Mouse (Mus musculus) Patski (cell line): ENCODE results near the gene Pdzd2. TPM values are rescaled to one million over a fixed set of nuclear protein-coding genes. Genes with fewer than 3 reads are reported as not detected.
A peak's percentile ranks its signal among the peaks of the same experiment; 100 is the strongest.

ENCODE experiments used
- ATAC-seq: fragments of 100-300 bp; one replicate; pipeline ENCODE4 v1.8.0; 2021
- CTCF ChIA-PET: fragments of 350-600 bp; sonication (Branson Sonifier 250); formaldehyde crosslinking; loops from one replicate; lab custom pipeline; 2022; ENCODE audit warnings: inconsistent platforms; lab: Charles Lee
- POLR2A ChIA-PET: fragments of 350-600 bp; sonication (Branson Sonifier 250); formaldehyde crosslinking; loops from one replicate; lab custom pipeline; 2022; ENCODE audit warnings: antibody characterized with exemption, inconsistent platforms; lab: Charles Lee
- DNase-seq: peaks from one replicate; pipeline ENCODE4 v3.0.0-alpha.2; 2011; ENCODE audit warnings: low read depth, low spot score
- H3K27me3 ChIP-seq: fragments of 371-371 bp; one replicate; pipeline ENCODE4 v1.5.1; 2021
- CTCF ChIP-seq: fragments of 100-300 bp; IDR thresholded peaks from one replicate; pipeline ENCODE4 v1.5.1; 2021
- in situ Hi-C: fragments of 300-500 bp; cut with MboI; formaldehyde crosslinking; loops from 3 replicates; pipeline ENCODE4 v1.11.1; 2018; ENCODE audit warnings: low pct_unique_long_range_greater_than_20kb, mixed read lengths
- polyA plus RNA-seq: library from polyadenylated mRNA; unstranded; gene quantifications from one replicate; pipeline ENCODE4 v1.2.3, GENCODE M21; 2021

The Pdzd2 gene
- polyA plus RNA-seq, 1 experiment from 2014 or later = 0.10 TPM

DNA sequence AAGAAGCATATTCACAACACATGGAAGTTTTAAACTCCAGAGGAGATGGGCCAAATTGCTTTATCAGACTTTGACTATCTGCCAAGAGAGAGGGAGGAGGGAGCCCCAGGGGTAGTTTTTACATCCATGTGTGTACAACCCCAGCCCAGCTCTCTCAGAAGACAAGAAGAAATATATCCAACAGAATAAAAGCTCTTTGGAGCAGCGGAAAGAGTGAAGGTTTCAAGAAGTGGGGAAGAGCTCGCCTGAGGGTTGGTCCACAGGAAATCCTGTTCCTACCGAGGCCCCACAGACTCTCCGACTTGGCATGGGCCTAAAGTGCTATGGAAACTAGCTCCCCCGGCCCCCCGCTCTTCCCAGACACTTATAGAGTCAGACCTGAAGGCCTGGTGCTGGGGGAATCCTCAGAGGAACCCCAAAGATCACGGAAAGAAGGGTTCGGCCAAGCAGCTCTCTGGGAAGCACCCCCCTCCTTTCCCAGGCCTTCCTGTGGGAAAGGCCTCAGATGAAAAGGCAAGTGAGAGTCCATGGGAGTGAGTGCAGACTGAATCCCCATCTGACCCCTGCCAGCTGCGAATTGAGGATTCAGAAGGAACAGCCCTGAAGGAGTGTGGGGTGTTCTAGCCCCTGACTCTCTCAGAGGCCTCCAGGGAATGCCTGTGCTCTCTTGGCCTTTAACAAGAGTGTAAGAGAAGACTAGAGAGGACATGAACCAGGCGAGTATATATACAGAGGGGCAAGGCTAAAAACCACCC, 134.3 kb downstream of the Pdzd2 start:
- no peak for TF ChIP-seq CTCF
- in situ Hi-C loops = no loop called here
- ATAC-seq (no peak), DNase-seq (no peak)
- POLR2A ChIA-PET = no interaction called here
- CTCF ChIA-PET = no interaction called here
- no peaks in the 10 kb centered on the region for H3K27me3 ChIP-seq

DNA sequence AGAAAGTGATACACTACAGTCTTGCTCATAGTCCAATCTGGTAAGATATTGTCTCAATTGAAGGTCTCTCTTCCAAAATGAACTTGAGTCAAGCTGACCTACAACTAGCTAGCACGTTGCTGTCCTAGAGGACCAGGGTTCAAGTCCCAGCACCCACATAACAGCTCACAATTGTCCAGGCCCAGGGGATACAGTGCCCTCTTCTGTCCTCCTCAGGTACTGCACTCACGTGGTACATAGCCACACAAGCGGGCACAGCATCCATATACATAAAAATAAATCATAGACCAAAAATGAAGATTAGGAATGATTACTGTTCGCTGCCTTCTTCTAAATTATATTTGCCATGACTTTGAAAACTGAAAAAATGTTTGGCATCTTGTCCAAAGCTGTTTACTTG, 136.1 kb downstream of the Pdzd2 start:
- no peaks in the 10 kb centered on the region for H3K27me3 ChIP-seq
- CTCF ChIA-PET = no interaction called here
- POLR2A ChIA-PET = no interaction called here
- ATAC-seq (no peak), DNase-seq (no peak)
- in situ Hi-C loops = no loop called here
- no peak for TF ChIP-seq CTCF

DNA sequence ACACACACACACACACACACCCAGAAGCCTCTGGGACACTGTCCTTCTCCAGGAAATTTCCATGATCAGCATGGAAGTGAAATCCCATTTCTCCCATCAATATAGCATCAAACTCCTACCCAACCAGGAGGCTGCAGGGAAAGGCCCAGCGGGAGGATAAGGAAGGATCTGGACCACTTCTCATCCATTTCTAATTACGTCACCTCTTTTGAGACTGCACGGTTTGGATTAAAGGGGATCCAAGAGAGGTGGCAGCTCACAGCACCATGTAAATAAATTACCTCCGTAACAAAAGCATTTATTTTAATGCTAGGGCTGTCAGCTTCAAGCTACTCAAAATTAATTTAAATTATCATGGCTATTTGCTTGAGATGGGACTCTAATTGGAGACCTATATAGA, 146.6 kb downstream of the Pdzd2 start:
- ChIA-PET POLR2A (no interaction called here), CTCF (no interaction called here)
- TF ChIP-seq CTCF = no peak
- ATAC-seq (no peak), DNase-seq (no peak)
- in situ Hi-C loops = no loop called here
- peaks cover 34% of the 10 kb centered on the region for H3K27me3 ChIP-seq

DNA sequence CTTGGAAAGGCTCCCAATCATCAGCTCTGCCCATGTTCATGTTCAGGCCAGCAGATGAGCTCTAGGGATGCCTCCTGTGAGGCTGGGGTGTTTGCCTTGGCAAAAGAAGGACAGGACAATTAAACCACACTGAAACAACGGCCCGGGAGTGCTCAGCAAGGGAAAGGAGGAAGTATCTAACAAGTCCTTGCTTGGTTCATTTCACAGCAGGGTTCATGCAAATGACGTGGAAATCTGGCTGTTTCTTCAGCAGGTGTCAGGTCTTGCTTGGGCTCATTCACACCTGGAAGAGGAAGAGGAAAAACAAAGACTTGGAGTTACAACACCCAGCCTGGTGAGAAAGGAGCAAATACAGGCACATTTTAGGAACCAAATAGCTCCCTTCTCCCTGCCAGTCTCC, 147.1 kb downstream of the Pdzd2 start:
- ATAC-seq = no peak
- CTCF ChIA-PET = no interaction called here
- in situ Hi-C loops = no loop called here
- POLR2A ChIA-PET = no interaction called here
- peaks cover 36% of the 10 kb centered on the region for H3K27me3 ChIP-seq
- TF ChIP-seq CTCF = no peak
- no peak for DNase-seq

DNA sequence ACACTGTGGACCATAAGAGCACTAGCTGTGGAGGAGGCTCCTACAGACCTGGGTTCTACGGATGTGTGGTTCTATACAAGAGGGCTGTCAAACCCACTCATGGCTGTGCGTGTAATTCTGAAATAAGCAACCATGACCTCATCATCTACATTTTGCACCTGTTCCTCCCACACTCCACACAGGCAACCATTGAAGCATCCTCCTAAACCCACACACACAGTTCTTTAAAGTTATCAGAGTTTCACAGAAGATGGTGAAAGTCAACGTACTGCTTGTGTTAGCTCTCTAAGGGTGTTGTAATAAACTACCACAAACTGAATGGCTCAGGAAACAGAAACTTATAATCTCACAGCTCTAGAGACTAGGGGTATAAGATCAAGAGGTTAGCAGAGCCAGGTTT, 151.1 kb downstream of the Pdzd2 start:
- CTCF ChIA-PET = interaction anchor here (1.9 kb wide), 1 partner anchor 12 kb away, joined by 7 read pairs; no protein-coding TSS in a partner anchor
- DNase-seq = no peak
- no peak for TF ChIP-seq CTCF
- ATAC-seq = no peak
- POLR2A ChIA-PET = interaction anchor here (0.6 kb wide), 1 partner anchor 175 kb away, joined by 3 read pairs; no protein-coding TSS in a partner anchor
- H3K27me3 ChIP-seq = peaks cover 32% of the 10 kb centered on the region
- in situ Hi-C loops = no loop called here

DNA sequence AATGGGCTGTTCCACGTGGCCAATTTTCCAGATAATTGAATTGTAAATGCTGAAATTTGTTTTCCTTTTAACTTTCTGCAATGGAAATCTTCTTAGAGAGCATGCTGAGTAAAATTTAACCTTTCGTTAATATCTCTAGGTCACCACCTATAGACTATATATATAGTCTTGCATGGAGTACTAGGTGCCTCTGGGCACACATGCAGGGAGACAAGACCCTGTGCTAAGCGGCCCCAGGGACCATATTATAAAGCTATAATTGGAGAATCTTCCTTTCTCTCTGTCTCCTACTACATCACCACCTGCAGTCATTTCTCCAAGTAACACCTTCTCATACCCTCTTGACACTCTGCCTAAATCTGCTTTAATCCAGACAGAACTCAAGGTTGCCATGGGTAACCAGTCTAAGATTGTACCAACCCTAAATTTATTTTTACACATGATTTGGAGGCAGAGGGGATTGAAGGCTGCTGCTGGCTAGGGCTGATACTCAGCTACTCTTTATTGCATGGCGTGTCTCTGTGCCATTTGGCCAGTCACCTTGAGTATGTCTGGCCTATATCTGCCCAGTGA, 152.8 kb downstream of the Pdzd2 start:
- DNase-seq (no peak), ATAC-seq (no peak)
- CTCF ChIA-PET = interaction anchor here (0.7 to 1.5 kb wide), 12 partner anchors 10 to 243 kb away, joined by 3 to 5 read pairs (median 3); no protein-coding TSS in a partner anchor
- in situ Hi-C loops = no loop called here
- POLR2A ChIA-PET = no interaction called here
- no peak for TF ChIP-seq CTCF
- H3K27me3 ChIP-seq = peaks cover 26% of the 10 kb centered on the region

DNA sequence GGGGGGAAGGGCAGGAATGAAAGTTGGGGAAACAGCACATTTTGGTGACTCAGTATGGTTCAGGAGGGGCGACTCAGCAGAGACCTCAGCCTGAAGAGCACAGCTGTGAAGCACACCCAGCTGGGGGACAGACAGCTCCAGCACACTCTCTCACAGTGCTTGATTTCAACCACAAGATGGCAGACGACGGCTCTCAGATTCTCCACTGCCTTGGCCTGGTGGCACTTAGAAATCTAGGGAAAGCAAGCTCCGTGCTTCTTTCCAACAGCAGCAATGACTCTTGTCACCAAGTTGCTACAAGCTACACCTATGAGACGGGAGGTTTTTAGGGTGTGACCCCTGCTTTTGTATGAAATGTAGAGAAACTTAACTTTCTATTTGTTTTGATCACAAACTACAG, 153.6 kb downstream of the Pdzd2 start:
- H3K27me3 ChIP-seq = peaks cover 21% of the 10 kb centered on the region
- TF ChIP-seq CTCF = peak; percentile 71

DNA sequence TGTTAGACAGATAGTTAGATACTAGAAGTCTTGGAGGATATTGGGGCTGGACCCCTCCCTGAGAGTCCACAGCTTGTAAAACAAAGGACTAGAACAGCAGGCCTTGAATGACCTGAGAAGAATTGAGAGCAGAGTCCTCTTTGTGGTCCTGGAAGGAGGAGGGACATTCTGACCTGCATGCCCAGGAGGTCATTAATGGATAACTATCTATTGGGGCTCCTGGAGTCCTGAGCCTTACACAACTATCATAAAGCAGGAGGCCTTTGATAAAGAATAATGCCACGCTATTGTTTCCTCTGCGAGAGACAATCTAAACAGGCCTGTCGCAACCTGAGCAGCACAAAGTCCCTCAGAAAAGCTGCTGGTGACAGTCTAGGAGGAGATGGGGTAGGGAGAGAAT, 156.7 kb downstream of the Pdzd2 start:
- TF ChIP-seq CTCF = no peak
- H3K27me3 ChIP-seq = peaks cover 4% of the 10 kb centered on the region
- DNase-seq = no peak
- no peak for ATAC-seq
- ChIA-PET CTCF (no interaction called here), POLR2A (no interaction called here)
- in situ Hi-C loops = loop anchor here (5.0 kb wide), 1 partner anchor 214 kb away; no protein-coding TSS in a partner anchor

More for the DNA sequence above, 153.6 kb downstream of the Pdzd2 start:
- in situ Hi-C loops = no loop called here
- ChIA-PET CTCF (interaction anchor here (0.7 to 1.5 kb wide), 12 partner anchors 9 to 242 kb away, joined by 3 to 5 read pairs (median 3); no protein-coding TSS in a partner anchor), POLR2A (no interaction called here)
- peak; percentile 80 for ATAC-seq
- DNase-seq = no peak

DNA sequence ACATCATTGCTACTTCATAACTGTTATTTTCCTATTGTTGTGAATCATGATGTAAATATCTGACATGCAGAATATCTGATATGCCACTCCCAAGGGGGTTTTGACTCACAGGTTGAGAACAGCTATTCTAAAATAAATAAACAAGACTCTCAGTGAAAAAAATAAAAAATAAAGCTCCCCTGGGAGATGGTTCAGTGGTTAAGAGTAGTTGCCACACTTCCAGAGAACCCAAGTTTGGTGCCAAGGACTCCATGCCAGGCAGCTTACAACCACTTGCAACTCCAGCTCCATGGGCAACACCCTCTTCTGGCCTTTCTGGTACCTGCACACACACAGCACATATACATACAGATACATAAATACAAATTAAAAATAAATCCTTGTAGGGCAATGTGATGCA, 157.3 kb downstream of the Pdzd2 start:
- no peak for DNase-seq

DNA sequence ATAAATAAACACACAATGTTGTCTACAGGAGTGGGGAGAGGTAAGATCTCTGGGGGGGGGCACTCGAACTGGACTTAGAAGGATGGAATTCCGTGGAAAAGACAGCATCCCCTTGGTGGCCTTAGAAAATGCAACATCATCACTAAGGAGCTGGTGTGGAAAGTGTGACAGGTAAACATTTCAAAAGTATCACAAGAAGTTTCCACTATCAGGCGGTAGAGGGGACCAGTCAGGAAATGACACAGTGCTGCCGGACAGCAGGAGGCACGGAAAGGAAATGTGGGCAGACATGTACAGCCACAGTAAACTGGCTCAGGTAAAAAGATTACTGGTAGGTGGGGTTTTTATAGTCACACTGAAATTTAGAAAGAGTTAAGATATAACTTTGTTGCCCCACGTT, 160.5 kb downstream of the Pdzd2 start:
- ChIA-PET CTCF (interaction anchor here (1.1 to 6.9 kb wide), 2 partner anchors 11 to 209 kb away, joined by 3 to 50 read pairs; no protein-coding TSS in a partner anchor), POLR2A (interaction anchor here (0.6 kb wide), 1 partner anchor 274 kb away, joined by 4 read pairs; no protein-coding TSS in a partner anchor)
- no peak for TF ChIP-seq CTCF
- DNase-seq = no peak
- in situ Hi-C loops = no loop called here
- no peak for ATAC-seq
- no peaks in the 10 kb centered on the region for H3K27me3 ChIP-seq

More for the DNA sequence above, 157.3 kb downstream of the Pdzd2 start:
- ChIA-PET POLR2A (no interaction called here), CTCF (interaction anchor here (0.6 to 6.9 kb wide), 3 partner anchors 9 to 213 kb away, joined by 3 to 50 read pairs (median 4); no protein-coding TSS in a partner anchor)
- H3K27me3 ChIP-seq = peaks cover under 1% of the 10 kb centered on the region
- TF ChIP-seq CTCF = no peak
- in situ Hi-C loops = loop anchor here (5.0 kb wide), 1 partner anchor 215 kb away; no protein-coding TSS in a partner anchor
- ATAC-seq = no peak

DNA sequence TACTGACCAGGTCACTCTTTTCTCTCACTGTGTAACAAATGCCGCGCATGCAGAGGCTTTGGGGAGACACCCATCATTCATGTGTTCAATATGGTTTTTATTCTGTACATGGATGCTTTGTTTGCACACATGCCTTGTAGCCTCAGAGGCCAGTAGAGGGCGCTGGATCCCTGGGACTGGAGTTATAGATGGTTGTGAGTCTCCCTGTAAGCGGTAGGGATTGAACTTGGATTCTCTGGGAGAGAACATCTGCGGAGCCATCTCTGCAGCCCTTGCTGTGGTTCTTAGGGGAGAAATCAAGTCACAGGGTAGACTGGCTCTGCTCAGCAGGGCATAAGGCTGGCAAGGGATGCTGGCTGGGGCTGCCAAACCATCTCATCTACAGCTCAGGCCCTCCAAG, 161.4 kb downstream of the Pdzd2 start:
- ChIA-PET CTCF (interaction anchor here (1.3 to 6.9 kb wide), 3 partner anchors 21 to 215 kb away, joined by 4 to 50 read pairs (median 7); no protein-coding TSS in a partner anchor), POLR2A (no interaction called here)
- in situ Hi-C loops = no loop called here
- no peaks in the 10 kb centered on the region for H3K27me3 ChIP-seq
- peak; percentile 49 for TF ChIP-seq CTCF
- ATAC-seq (no peak), DNase-seq (no peak)
